Mouse (Mus musculus) lung, postnatal 0 days (tissue): ENCODE results near the gene Dnajc7.
"Not testable (repeated sequence)": the region's sequence is repeated elsewhere in the genome, so short reads cannot be mapped to it uniquely, and the experiment has no call there.

Experiments
- CTCF ChIP-seq: IDR thresholded peaks from 2 replicates; pipeline ENCODE4 v1.5.1; 2016; ENCODE audit warnings: antibody characterized with exemption, mild to moderate bottlenecking
- EP300 ChIP-seq: IDR thresholded peaks from 2 replicates; pipeline ENCODE4 v1.6.1; 2016; ENCODE audit warnings: antibody characterized with exemption, mild to moderate bottlenecking, control low read depth

GRCm38 (mm10) chr11:100582413-100582812 lies 37.6 kb downstream of the Dnajc7 start:
- not testable (repeated sequence) for TF ChIP-seq CTCF, EP300
